ENCODE assay signal across 8 mouse cellular contexts in the genomic region with DNA sequence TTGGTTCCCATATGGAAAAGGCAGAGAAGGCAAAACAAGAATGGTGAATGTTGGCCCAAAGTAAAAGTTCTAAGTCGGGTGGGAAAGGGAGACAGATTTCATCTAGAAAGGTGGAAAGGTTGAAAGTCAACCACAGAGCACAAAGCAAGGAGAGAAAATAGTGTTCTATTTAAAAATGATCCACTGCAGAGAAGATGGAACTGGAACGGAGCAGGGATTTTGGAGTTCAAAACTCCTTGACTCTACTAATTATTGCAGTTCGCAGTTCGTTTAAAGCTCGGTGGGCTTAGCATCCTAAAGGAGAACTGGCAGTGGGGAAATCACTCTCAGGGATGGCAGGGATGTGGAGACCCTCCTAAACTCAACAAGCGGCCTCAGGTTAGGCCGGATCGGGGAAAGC. TPM values are rescaled to one million over a fixed set of nuclear protein-coding genes. Genes with fewer than 3 reads are reported as not detected.
A peak's percentile ranks its signal among the peaks of the same experiment; 100 is the strongest.
DNase-seq lines count a peak whose midpoint lies in the region; ATAC-seq and TF ChIP-seq lines count a peak whose summit lies in the region.

No protein-coding gene starts in this region.

- no peaks in the 10 kb centered on the region for H3K36me3 ChIP-seq in testis, adult 2 months (ENCODE audit: control insufficient read depth, insufficient read depth, low read length)
- no peaks in the 10 kb centered on the region for H3K36me3 ChIP-seq in liver, embryonic 14.5 days (replicated peaks; ENCODE audit: control insufficient read depth, insufficient read depth, low read depth)

- peaks cover 6% of the 10 kb centered on the region for H3K4me1 ChIP-seq in testis, adult 2 months (ENCODE audit: control insufficient read depth, insufficient read depth, low read length)
- no peaks in the 10 kb centered on the region for H3K4me1 ChIP-seq in liver, embryonic 14.5 days (replicated peaks; ENCODE audit: control insufficient read depth in 2 of 2, insufficient read depth in 2 of 2, low read length in 1 of 2)

- no peak for TF ChIP-seq EP300 in liver, embryonic 14.5 days (IDR thresholded peaks at IDR 0.05; ENCODE audit: low read depth)

- 5% methylated on average over 8 of the region's 8 CpGs for WGBS in liver, embryonic 14.5 days (ENCODE audit: insufficient replicate concordance)

- no peak for DNase-seq in gastrocnemius, adult 2 months
- DNase-seq in gastrocnemius, postnatal 10 days = no peak
- DNase-seq in testis, postnatal 10 days (ENCODE audit: low spot score) = no peak
- no peak for DNase-seq in liver, embryonic 14.5 days (ENCODE audit: low read depth in 3 of 3, low spot score in 3 of 3)
- no peak for DNase-seq in thymus, postnatal 14 days
- DNase-seq in gastrocnemius, adult 8-10 months (ENCODE audit: low spot score in 2 of 2) = no peak

- H3K9ac ChIP-seq in liver, embryonic 14.5 days (replicated peaks) = no peak overlapping the region

- H3K27me3 ChIP-seq in testis, adult 2 months (ENCODE audit: control insufficient read depth, insufficient read depth, low read length) = no peaks in the 10 kb centered on the region
- H3K27me3 ChIP-seq in liver, embryonic 14.5 days (ENCODE audit: control insufficient read depth, insufficient read depth, low read length) = peaks cover 30% of the 10 kb centered on the region

- intact Hi-C loops in gastrocnemius, adult 2 months (cut with DNase I) = loop anchor here (5.0 kb wide), 1 partner anchor 270 kb away; no protein-coding TSS in a partner anchor

- TF ChIP-seq POLR2A in testis, adult 2 months (IDR thresholded peaks at IDR 0.05; ENCODE audit: control insufficient read depth, low read depth, low read length) = no peak

- H3K9me3 ChIP-seq in liver, embryonic 14.5 days (ENCODE audit: control insufficient read depth, low read length) = no peaks in the 10 kb centered on the region

- H3K27ac ChIP-seq in gastrocnemius, adult 2 months = peak overlapping the region; percentile 81; the same call in 1 of the 2 replicates
- H3K27ac ChIP-seq in testis, adult 2 months (ENCODE audit: control insufficient read depth, insufficient read depth, low read depth, low read length) = no peak overlapping the region
- H3K27ac ChIP-seq in liver, embryonic 14.5 days = no peak overlapping the region

- peak overlapping the region; percentile 67; the same call in 1 of the 2 replicates for H3K4me2 ChIP-seq in liver, embryonic 14.5 days (ENCODE audit: low read depth)

- ATAC-seq in liver, embryonic 14.5 days (ENCODE audit: insufficient read depth) = no peak
- ATAC-seq in erythroblast, adult 5-6 weeks (replicated peaks; ENCODE audit: low FRiP score, poor library complexity, severe bottlenecking) = no peak

- TF ChIP-seq CTCF in gastrocnemius, adult 2 months (IDR thresholded peaks at IDR 0.05) = no peak
- no peak for TF ChIP-seq CTCF in testis, adult 2 months (IDR thresholded peaks at IDR 0.05; ENCODE audit: control insufficient read depth, insufficient read depth, insufficient replicate concordance, low read depth, low read length)
- no peak for TF ChIP-seq CTCF in liver, embryonic 14.5 days (IDR thresholded peaks at IDR 0.05; ENCODE audit: low read depth)

- H3K4me3 ChIP-seq in gastrocnemius, adult 2 months = peak overlapping the region; percentile 92
- peak overlapping the region; percentile 89 for H3K4me3 ChIP-seq in testis, adult 2 months (ENCODE audit: control insufficient read depth, low read depth, low read length)
- peak overlapping the region; percentile 43; a peak in 3 of 4 replicates for H3K4me3 ChIP-seq in liver, embryonic 14.5 days (ENCODE audit: insufficient read depth in 1 of 2, low read depth in 2 of 2, low read length in 2 of 2)

RNA-seq across cellular contexts. Expression of a gene that starts 1.1 kb away (rescaled TPM):
- total RNA-seq in gastrocnemius, adult 2 months (2021) = under 1 TPM; 0.61 to 0.70 TPM
- 1 to 10 TPM; 3.1 to 4.8 TPM for total RNA-seq in gastrocnemius, postnatal 10 days (2021)
- 0.14 and 0.19 TPM in 2 replicates for polyA plus RNA-seq in testis, adult 2 months (2012; rRNA removed)
- 0.08 TPM in 2 replicates for polyA plus RNA-seq in liver, embryonic 14.5 days (2012; rRNA removed)
- polyA plus RNA-seq in liver, embryonic 14.5 days (2014; fragmentation: Nextera tagmentation; extraction: Ambion mirVana) = 0.05 and 0.08 TPM in 2 replicates
- total RNA-seq in erythroblast, adult 5-6 weeks (2015; ENCODE audit: low replicate concordance) = not detected in 2 replicates
- total RNA-seq in erythroblast, adult 5-6 weeks (2017; ENCODE audit: low replicate concordance) = 0.14 and 0.17 TPM in 2 replicates
- under 1 TPM; 0.32 to 0.65 (median 0.35) TPM for total RNA-seq in gastrocnemius, adult 8-10 months (2022)
